Mouse (Mus musculus): ENCODE measurements around the gene Minos1. TPM values are rescaled to one million over a fixed set of nuclear protein-coding genes. Genes with fewer than 3 reads are reported as not detected.
A peak's percentile ranks its signal among the peaks of the same experiment; 100 is the strongest.

The Minos1 gene
- polyA plus RNA-seq, 1 experiment from 2014 or later = 477 TPM

GRCm38 (mm10) chr4:139154576-139155307 lies 23.8 kb upstream of the Minos1 start:
- no peak overlapping the region for H3K4me3 ChIP-seq (ENCODE audit: low read depth, low read length)
- ATAC-seq (ENCODE audit: insufficient number of reproducible peaks, insufficient read depth, low FRiP score, low read depth) = no peak
- H3K4me2 ChIP-seq (replicated peaks; ENCODE audit: low read depth, low read length) = no peak overlapping the region
- no peak overlapping the region for H3K9ac ChIP-seq (replicated peaks; ENCODE audit: low read depth, low read length)
- no peak overlapping the region for H3K27ac ChIP-seq (ENCODE audit: low read length)
- no peaks in the 10 kb centered on the region for H3K4me1 ChIP-seq (ENCODE audit: control insufficient read depth, insufficient read depth, low read length)
- H3K36me3 ChIP-seq (ENCODE audit: control insufficient read depth, insufficient read depth, low read length) = no peaks in the 10 kb centered on the region
- no peaks in the 10 kb centered on the region for H3K27me3 ChIP-seq (ENCODE audit: control insufficient read depth, insufficient read depth, low read length)
- whole genome bisulfite sequencing = 76% methylated on average over 20 of the region's 20 CpGs
- no peaks in the 10 kb centered on the region for H3K9me3 ChIP-seq (ENCODE audit: control insufficient read depth, low read depth, low read length)

- Histone ChIP-seq H3K4me3 (ENCODE audit: low read depth, low read length) (no peak overlapping the region), H3K27me3 (ENCODE audit: control insufficient read depth, insufficient read depth, low read length) (no peaks in the 10 kb centered on the region), H3K9ac (replicated peaks; ENCODE audit: low read depth, low read length) (no peak overlapping the region), H3K4me1 (ENCODE audit: control insufficient read depth, insufficient read depth, low read length) (no peaks in the 10 kb centered on the region), H3K27ac (ENCODE audit: low read length) (no peak overlapping the region), H3K9me3 (ENCODE audit: control insufficient read depth, low read depth, low read length) (0 out of 2 replicates have a peak, but pooled peaks cover 2% of the 10 kb centered on the region), H3K36me3 (ENCODE audit: control insufficient read depth, insufficient read depth, low read length) (no peaks in the 10 kb centered on the region), H3K4me2 (replicated peaks; ENCODE audit: low read depth, low read length) (no peak overlapping the region)
- ATAC-seq (ENCODE audit: insufficient number of reproducible peaks, insufficient read depth, low FRiP score, low read depth) = no peak
- WGBS = 69% methylated on average over 6 of the region's 6 CpGs
Measured at GRCm38 (mm10) chr4:139151370-139151769, 20.5 kb upstream of the Minos1 start.

GRCm38 (mm10) chr4:139146760-139147159 lies 15.8 kb upstream of the Minos1 start:
- 0 out of 2 replicates have a peak, but pooled peaks cover 2% of the 10 kb centered on the region for H3K9me3 ChIP-seq (ENCODE audit: control insufficient read depth, low read depth, low read length)
- no peak for ATAC-seq (ENCODE audit: insufficient number of reproducible peaks, insufficient read depth, low FRiP score, low read depth)
- no peak overlapping the region for H3K27ac ChIP-seq (ENCODE audit: low read length)
- H3K9ac ChIP-seq (replicated peaks; ENCODE audit: low read depth, low read length) = no peak overlapping the region
- 0 out of 2 replicates have a peak, but pooled peaks cover 8% of the 10 kb centered on the region for H3K4me1 ChIP-seq (ENCODE audit: control insufficient read depth, insufficient read depth, low read length)
- no peaks in the 10 kb centered on the region for H3K36me3 ChIP-seq (ENCODE audit: control insufficient read depth, insufficient read depth, low read length)
- H3K4me3 ChIP-seq (ENCODE audit: low read depth, low read length) = no peak overlapping the region
- no peak overlapping the region for H3K4me2 ChIP-seq (replicated peaks; ENCODE audit: low read depth, low read length)
- no peaks in the 10 kb centered on the region for H3K27me3 ChIP-seq (ENCODE audit: control insufficient read depth, insufficient read depth, low read length)
- WGBS = 83% methylated on average over 5 of the region's 5 CpGs

GRCm38 (mm10) chr4:139145156-139145555 lies 14.2 kb upstream of the Minos1 start:
- Histone ChIP-seq H3K27me3 (ENCODE audit: control insufficient read depth, insufficient read depth, low read length) (no peaks in the 10 kb centered on the region), H3K9me3 (ENCODE audit: control insufficient read depth, low read depth, low read length) (0 out of 2 replicates have a peak, but pooled peaks cover 2% of the 10 kb centered on the region), H3K36me3 (ENCODE audit: control insufficient read depth, insufficient read depth, low read length) (no peaks in the 10 kb centered on the region), H3K9ac (replicated peaks; ENCODE audit: low read depth, low read length) (no peak overlapping the region), H3K4me1 (ENCODE audit: control insufficient read depth, insufficient read depth, low read length) (0 out of 2 replicates have a peak, but pooled peaks cover 8% of the 10 kb centered on the region), H3K27ac (ENCODE audit: low read length) (no peak overlapping the region), H3K4me2 (replicated peaks; ENCODE audit: low read depth, low read length) (no peak overlapping the region), H3K4me3 (ENCODE audit: low read depth, low read length) (no peak overlapping the region)
- no peak for ATAC-seq (ENCODE audit: insufficient number of reproducible peaks, insufficient read depth, low FRiP score, low read depth)
- 93% methylated on average over 11 of the region's 11 CpGs for WGBS

GRCm38 (mm10) chr4:139144577-139144976 lies 13.7 kb upstream of the Minos1 start:
- Histone ChIP-seq H3K27me3 (ENCODE audit: control insufficient read depth, insufficient read depth, low read length) (no peaks in the 10 kb centered on the region), H3K4me3 (ENCODE audit: low read depth, low read length) (no peak overlapping the region), H3K36me3 (ENCODE audit: control insufficient read depth, insufficient read depth, low read length) (no peaks in the 10 kb centered on the region), H3K4me2 (replicated peaks; ENCODE audit: low read depth, low read length) (no peak overlapping the region), H3K27ac (ENCODE audit: low read length) (no peak overlapping the region), H3K9ac (replicated peaks; ENCODE audit: low read depth, low read length) (no peak overlapping the region), H3K9me3 (ENCODE audit: control insufficient read depth, low read depth, low read length) (0 out of 2 replicates have a peak, but pooled peaks cover 2% of the 10 kb centered on the region), H3K4me1 (ENCODE audit: control insufficient read depth, insufficient read depth, low read length) (0 out of 2 replicates have a peak, but pooled peaks cover 8% of the 10 kb centered on the region)
- no peak for ATAC-seq (ENCODE audit: insufficient number of reproducible peaks, insufficient read depth, low FRiP score, low read depth)
- WGBS = 91% methylated on average over 4 of the region's 4 CpGs

GRCm38 (mm10) chr4:139142985-139143384 lies 12.1 kb upstream of the Minos1 start:
- H3K9ac ChIP-seq (replicated peaks; ENCODE audit: low read depth, low read length) = no peak overlapping the region
- WGBS = 38% methylated on average over 9 of the region's 9 CpGs
- no peak for ATAC-seq (ENCODE audit: insufficient number of reproducible peaks, insufficient read depth, low FRiP score, low read depth)
- no peak overlapping the region for H3K4me3 ChIP-seq (ENCODE audit: low read depth, low read length)
- no peaks in the 10 kb centered on the region for H3K9me3 ChIP-seq (ENCODE audit: control insufficient read depth, low read depth, low read length)
- H3K27ac ChIP-seq (ENCODE audit: low read length) = no peak overlapping the region; the same call in 1 of the 2 replicates
- no peaks in the 10 kb centered on the region for H3K36me3 ChIP-seq (ENCODE audit: control insufficient read depth, insufficient read depth, low read length)
- 0 out of 2 replicates have a peak, but pooled peaks cover 8% of the 10 kb centered on the region for H3K4me1 ChIP-seq (ENCODE audit: control insufficient read depth, insufficient read depth, low read length)
- no peaks in the 10 kb centered on the region for H3K27me3 ChIP-seq (ENCODE audit: control insufficient read depth, insufficient read depth, low read length)
- H3K4me2 ChIP-seq (replicated peaks; ENCODE audit: low read depth, low read length) = peak overlapping the region; percentile 23

- ATAC-seq (ENCODE audit: insufficient number of reproducible peaks, insufficient read depth, low FRiP score, low read depth) = no peak
- no peak overlapping the region for H3K27ac ChIP-seq (ENCODE audit: low read length)
- no peaks in the 10 kb centered on the region for H3K36me3 ChIP-seq (ENCODE audit: control insufficient read depth, insufficient read depth, low read length)
- no peaks in the 10 kb centered on the region for H3K27me3 ChIP-seq (ENCODE audit: control insufficient read depth, insufficient read depth, low read length)
- H3K9ac ChIP-seq (replicated peaks; ENCODE audit: low read depth, low read length) = no peak overlapping the region
- WGBS = 74% methylated on average over 6 of the region's 6 CpGs
- H3K4me2 ChIP-seq (replicated peaks; ENCODE audit: low read depth, low read length) = no peak overlapping the region
- no peak overlapping the region for H3K4me3 ChIP-seq (ENCODE audit: low read depth, low read length)
- H3K9me3 ChIP-seq (ENCODE audit: control insufficient read depth, low read depth, low read length) = no peaks in the 10 kb centered on the region
- H3K4me1 ChIP-seq (ENCODE audit: control insufficient read depth, insufficient read depth, low read length) = 0 out of 2 replicates have a peak, but pooled peaks cover 8% of the 10 kb centered on the region
Measured at GRCm38 (mm10) chr4:139141785-139142184, 10.9 kb upstream of the Minos1 start.

GRCm38 (mm10) chr4:139140267-139140666 lies 9.4 kb upstream of the Minos1 start:
- Histone ChIP-seq H3K27me3 (ENCODE audit: control insufficient read depth, insufficient read depth, low read length) (no peaks in the 10 kb centered on the region), H3K36me3 (ENCODE audit: control insufficient read depth, insufficient read depth, low read length) (no peaks in the 10 kb centered on the region), H3K4me2 (replicated peaks; ENCODE audit: low read depth, low read length) (no peak overlapping the region), H3K4me3 (ENCODE audit: low read depth, low read length) (no peak overlapping the region), H3K9me3 (ENCODE audit: control insufficient read depth, low read depth, low read length) (no peaks in the 10 kb centered on the region), H3K9ac (replicated peaks; ENCODE audit: low read depth, low read length) (no peak overlapping the region), H3K27ac (ENCODE audit: low read length) (no peak overlapping the region), H3K4me1 (ENCODE audit: control insufficient read depth, insufficient read depth, low read length) (0 out of 2 replicates have a peak, but pooled peaks cover 8% of the 10 kb centered on the region)
- 79% methylated on average over 2 of the region's 2 CpGs for WGBS
- no peak for ATAC-seq (ENCODE audit: insufficient number of reproducible peaks, insufficient read depth, low FRiP score, low read depth)
